Mouse (Mus musculus) thymus, postnatal 10 days (tissue): ENCODE measurements around the gene H2afy2.

ENCODE experiments used
- DNase-seq, 2 experiments: peaks; one replicate each; pipeline ENCODE4 v3.0.0; 2021; ENCODE audit warnings: low spot score in 2 of 2

Gene H2afy2

GRCm38 (mm10) chr10:61729181-61729580, 54.8 kb downstream of the H2afy2 start:
- DNase-seq: no peak

- no peak for DNase-seq
Observed at GRCm38 (mm10) chr10:61723271-61723670, 60.7 kb downstream of the H2afy2 start.

DNA sequence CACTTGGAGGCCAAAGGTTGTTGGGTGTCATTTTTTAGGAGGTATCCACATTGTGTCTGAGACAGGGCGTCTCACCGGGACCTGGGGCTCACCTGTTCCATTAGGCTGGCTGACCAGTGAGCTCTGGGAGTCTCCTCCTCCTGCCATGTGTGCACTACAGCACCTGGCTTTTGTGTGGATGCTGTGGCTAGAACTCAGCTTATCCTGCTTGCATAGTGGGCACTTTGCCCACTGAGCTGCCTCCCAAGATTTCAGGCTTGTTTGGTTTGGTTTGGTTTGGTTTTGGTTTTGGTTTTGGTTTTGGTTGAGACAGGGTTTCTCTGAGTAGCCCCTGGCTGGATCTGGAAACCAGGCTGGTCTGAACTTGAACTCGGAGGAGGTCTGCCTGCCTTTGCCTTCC, 61.7 kb downstream of the H2afy2 start:
- no peak for DNase-seq

DNA sequence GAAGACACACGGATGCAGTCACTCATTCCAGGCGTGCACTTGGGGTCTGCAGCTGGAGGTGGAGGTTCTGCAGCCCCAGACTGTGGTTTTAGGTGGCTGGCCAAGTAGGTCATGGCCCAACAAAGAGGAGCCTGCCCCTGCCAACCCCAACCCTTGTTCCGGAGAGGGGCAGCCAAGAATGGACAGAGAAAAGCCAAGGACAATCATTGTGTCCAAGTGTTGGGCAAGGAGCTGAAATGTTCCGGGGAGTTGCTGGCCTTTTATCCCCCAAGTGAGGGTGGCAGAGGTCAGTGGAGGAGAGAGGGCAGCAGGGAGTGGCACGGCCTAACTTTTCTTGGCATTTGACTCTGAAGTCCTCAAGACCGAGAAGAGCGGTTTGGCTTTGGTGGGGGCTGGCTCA, 63.6 kb downstream of the H2afy2 start:
- no peak for DNase-seq

GRCm38 (mm10) chr10:61717406-61718296, 66.3 kb downstream of the H2afy2 start:
- no peak for DNase-seq

GRCm38 (mm10) chr10:61715996-61716864, 67.7 kb downstream of the H2afy2 start:
- no peak for DNase-seq

- no peak for DNase-seq
Observed at GRCm38 (mm10) chr10:61715462-61715837, 68.5 kb downstream of the H2afy2 start.

GRCm38 (mm10) chr10:61714771-61715461, 69.0 kb downstream of the H2afy2 start, which contains the start of gene Aifm2:
Gene Aifm2, plus strand, starts transcription at chr10:61715263.
- DNase-seq: no peak

GRCm38 (mm10) chr10:61714146-61714545, 69.8 kb downstream of the H2afy2 start:
- DNase-seq: no peak

DNA sequence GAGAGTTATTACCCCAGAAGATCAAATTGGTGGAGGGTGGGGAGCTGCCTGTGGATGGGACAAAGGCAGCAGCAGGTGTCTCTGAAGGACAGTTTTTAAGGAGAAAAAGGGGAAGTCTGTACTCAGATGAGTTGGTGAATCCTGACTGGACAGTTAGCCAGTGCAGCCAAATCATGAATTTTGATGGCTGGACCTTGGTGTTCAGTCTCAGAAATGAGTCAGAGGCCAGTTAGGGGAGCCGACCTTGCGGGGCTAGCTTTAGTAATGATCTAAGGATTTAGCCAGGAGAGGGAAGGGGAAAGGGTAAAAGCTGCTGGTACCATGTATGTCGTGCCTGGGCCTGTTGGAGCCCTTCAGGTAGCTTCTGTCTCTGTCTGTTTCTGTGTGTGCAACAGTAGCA, 70.3 kb downstream of the H2afy2 start:
- DNase-seq: no peak

DNA sequence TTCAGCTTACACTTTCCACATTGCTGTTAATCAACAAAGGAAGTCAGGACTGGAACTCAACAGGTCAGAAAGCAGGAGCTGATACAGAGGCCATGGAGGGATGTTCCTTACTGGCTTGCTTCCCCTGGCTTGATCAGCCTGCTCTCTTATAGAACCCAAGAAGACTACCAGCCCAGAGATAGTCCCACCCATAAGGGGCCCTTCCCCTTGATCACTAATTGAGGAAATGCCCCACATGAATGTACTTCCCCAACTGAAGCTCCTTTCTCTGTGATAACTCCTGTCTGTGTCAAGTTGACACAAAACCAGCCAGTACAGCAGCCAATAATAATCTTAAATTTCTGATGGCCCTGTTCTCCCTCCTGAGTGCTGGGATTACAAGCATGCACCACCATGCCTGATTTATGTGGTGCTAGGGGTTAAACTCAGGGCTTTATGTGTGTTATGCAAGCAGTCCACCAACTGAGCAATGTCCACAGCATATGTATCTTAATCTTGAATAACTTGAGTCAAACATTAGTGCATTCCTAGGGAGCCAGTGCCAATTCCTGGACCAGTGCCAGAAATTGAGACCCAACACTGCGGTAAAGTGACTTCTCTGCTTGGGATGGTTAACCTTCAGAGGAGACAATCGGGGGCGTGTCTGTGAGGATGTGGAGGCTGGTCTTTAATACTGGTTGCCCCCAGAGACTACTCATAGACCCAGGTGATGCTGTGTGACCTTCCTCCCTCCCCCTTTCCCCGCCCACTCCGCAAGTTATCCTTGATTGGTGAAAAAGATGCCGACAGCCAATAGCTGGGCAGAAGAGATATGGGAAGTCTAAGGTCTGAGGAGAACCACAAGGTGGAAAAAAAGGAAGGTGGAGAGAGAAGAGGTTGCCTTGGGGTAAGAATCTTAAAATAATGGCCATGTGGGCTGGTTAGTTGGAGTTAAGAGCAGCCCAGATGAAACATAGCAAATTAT, 77.3 kb downstream of the H2afy2 start:
- DNase-seq: no peak

DNA sequence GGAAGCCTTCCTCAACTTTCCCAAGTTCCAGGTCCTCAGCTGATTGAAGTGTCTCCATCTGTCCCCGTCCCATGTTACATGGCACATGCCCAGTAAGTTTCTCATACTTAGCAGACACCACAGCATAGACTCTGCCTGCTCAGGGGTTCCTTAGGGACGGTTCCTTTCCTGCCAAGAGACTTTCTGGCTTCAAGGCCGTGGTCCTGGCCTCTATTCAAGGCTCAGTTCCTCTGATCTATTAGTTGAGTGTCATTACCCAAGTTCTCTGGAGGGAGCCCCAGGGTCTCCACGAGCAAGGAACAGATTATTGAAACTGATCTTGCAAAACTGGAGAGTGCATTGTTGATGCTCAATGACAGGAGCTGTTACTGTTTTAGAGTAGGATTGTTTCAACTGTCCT, 79.3 kb downstream of the H2afy2 start:
- DNase-seq: no peak

GRCm38 (mm10) chr10:61697028-61697427, 86.9 kb downstream of the H2afy2 start:
- no peak for DNase-seq

- no peak for DNase-seq
Observed at GRCm38 (mm10) chr10:61696560-61696823, 87.5 kb downstream of the H2afy2 start.

- peak; percentile 18 to 37 for DNase-seq
Observed at GRCm38 (mm10) chr10:61695703-61696559, 88.0 kb downstream of the H2afy2 start.

- DNase-seq: peak; percentile 88 to 93
Observed at GRCm38 (mm10) chr10:61694870-61695670, 88.9 kb downstream of the H2afy2 start, which contains the start of gene Tysnd1. Gene Tysnd1, plus strand, starts transcription at chr10:61695514.

DNA sequence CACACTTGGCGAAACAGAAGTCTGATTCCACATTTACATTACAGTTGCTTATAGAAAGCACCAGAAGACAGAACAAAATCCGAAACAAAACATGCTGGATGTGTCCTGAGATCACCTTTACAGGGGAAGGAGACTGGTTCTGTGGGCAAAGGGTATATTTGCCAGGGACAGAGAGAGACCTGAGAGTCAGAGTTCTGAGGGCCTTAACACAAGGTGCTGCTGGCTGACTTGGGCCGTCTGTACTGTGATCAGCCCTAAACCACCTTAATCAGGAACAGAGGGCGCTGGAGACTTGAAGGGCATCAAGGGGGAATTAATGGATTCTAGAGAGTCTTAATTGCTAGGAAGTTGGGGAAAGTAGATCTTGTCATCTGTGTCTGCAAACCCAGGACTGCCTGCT, 90.4 kb downstream of the H2afy2 start:
- DNase-seq: no peak

DNA sequence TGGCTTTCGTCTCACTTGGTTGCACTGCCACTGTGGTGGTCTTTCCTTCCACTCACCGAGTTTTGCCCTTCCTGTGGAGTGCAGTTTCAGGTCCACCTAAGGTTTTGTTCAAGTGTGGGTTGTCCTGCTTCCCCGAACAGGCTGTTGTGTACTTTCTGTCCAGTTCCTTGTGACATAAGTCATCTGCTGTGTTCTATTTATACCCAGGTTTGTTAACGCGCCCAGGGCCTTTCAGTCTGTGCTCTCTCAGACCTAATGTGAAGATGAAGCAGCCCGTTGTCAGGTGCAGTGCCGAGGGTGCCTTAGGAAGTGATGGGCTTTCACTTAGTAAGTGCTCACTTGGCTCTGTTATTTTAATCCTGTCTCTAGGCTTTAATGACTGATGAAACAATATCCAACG, 94.5 kb downstream of the H2afy2 start:
- no peak for DNase-seq
